Mouse (Mus musculus) urinary bladder, adult 18-20 months (tissue): ENCODE measurements at regions not wholly inside any gene's neighbourhood (a gene's known extent, or its start where the extent isn't known, plus 50 kb on each side); places are given as distances from the start of the nearest gene placed in this dataset.

ENCODE experiments used
- DNase-seq, 2 experiments: peaks; one replicate each; pipeline ENCODE4 v3.0.0; 2022; ENCODE audit warnings: low spot score in 2 of 2, mixed read lengths in 2 of 2

DNA sequence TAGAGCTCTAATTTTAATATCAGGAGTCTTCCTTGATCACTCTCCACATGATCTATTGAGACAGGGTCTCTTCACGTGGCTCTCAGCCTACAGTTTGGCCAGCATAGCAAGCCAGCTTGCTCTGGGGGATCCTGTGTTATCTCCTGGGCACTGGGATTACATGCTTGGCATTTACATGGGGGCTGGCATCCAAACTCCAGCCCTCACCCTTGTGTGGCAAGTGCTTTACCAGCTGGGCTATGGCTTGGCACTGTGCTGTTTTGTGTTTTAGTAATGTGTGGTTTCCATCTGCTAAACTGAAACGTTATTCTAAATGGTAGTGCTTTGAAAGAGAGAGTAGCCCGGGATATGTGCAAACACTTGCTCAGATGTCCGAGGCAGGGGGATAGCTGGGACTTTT lies 251.5 kb upstream of the Hnrnpa3 start:
- DNase-seq: no peak

DNA sequence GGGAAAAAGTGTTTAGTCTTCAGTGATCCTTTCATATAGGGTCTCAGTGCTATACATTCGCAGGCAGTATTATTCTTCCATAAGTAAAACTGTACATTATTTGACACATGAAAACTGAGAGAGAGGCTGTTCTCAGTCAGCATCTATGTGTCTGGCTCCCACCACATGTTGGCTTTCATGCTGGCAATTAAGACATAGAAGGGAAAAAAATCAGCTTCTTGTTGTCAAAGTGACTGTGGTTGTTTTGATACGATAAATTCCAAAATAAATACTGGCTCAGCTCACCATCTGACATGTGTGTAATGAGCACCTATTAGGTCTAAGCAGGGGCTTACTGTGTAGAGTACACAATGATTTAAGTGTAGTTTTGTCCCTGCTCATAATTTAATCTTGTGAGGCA lies 251.0 kb upstream of the Hnrnpa3 start:
- DNase-seq: no peak

DNA sequence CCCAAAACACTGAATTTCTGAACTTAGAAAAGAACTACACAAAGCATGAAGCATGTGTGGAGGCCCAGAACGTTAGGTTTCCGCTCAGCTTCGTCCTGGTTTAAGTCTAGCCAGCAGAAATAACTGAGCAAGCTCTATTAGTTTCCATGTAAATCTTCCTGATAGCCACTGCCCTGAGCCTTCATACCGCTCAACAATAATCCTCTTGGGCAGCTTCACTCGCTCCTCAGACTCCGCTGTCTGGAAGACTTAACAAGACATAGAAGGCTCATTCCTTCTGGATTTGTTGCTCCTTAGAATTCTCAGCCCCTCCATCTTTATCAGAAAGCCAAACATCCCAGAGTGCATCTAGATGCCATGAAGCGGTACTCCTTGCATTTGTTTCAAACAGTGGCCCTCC lies 249.3 kb upstream of the Hnrnpa3 start:
- DNase-seq: no peak

DNA sequence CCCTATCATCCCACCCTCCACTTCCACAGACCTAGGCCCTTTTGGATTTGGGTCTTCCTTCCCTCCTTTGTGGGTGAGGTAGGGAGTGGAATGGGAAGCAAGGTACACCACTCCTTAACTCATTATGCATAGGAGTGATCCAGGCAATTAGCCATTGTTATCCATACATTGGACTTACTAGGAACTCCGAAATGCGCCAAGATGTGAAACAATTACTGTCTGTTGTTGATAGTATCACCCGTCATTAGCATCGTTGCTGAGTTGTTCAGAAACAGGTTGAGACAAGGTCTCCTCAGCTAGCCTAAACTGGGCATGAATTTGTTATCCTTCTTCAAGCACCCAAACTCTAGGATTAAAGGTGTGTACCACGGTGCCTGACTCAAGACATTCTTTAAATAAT lies 246.3 kb upstream of the Hnrnpa3 start:
- DNase-seq: no peak

DNA sequence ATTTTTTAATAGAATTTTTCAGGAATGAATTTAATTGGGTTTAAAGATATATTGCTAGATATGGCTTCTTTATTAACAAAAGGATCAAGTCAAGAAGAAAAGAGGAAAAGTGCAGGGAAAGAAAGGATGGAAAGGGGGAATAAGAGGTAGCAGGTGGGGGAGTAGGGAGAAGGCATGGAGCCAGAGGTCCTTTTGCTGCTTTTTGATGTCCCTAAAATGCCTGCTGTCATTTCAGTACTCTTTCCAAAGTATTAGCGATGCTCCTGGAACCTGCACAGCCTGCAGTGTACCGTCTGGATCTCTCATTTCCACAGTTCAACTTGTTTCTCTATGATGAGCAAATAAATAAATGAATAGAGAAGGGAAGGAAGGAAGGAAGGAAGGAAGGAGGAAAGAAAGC lies 240.4 kb upstream of the Hnrnpa3 start:
- DNase-seq: no peak

DNA sequence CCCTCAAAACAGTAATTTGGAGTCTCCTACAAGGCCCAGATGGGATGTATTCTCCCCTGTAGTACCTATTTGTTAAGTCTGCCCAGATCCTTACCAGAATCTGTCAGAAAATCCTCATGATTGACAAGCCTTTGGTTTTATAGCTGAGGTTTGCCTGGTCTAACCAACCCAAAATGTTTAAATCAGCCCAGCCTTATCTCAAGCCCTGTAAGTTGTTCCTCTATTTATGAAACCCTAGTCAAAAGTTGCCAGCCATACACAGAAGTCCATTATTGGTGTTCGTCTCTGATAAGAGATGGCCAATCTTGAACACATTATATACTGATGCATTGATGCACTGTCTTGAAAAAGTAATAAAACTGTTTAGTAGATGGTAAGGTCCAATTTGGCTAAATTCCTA lies 239.9 kb upstream of the Hnrnpa3 start:
- no peak for DNase-seq

DNA sequence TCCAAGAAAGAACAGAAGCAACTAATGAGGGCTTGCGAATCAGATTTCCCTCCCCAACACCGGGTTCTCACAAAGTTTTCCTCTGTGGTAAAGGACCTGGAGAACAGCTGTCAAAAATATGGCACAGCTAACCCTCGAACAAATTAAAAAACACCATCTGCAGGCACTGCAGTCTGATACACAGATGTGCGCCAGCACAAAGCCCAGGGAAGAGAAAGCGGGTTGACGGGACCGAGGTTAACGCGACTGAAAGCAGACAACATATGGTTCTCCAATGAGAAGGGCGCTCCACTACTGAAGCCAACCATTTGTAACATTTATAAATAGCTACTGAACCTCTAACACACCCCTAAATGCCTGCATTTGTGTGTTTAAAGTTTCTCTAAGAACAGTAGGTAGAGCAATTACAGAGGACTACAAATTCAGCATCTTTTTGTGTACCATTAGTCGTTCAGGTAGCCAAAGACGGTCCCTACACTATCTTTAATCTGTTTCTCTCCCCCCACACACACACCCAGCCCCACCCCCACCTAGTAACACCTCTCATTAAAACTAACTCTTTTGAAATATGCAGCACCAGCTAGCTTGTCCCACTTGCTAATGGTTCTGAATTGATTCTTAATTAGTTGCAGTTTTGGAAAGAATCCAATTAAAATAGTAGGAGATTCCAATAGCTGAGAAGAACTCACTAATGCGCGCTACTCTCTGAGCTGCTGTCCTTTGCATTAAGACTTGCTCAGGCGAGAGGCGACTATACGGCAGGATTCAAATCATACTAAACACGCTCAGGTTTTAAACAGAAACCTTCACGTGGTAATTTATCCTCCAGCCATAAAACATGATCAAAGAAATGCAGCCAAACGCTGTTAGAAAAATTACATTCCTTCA lies 236.0 kb upstream of the Hnrnpa3 start:
- no peak for DNase-seq

DNA sequence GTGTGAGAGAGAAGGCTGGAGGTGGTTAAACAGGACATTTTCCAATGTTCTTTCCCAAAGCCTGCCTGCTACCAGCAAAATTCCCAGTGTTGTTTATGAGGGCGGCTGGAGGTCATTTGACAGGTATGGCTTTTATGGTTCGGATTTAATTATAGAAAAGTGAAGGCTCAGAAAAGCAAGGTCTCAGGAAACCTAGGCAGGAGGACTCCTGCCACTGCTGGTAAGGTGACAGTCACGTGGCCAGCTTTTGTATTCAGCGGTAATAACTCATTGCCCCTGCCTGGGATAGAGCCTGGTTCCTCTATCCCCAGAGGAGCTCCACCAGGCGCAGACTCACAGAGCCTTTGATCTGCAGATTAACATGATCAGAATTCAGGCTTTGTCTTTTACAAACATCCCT lies 235.2 kb upstream of the Hnrnpa3 start:
- no peak for DNase-seq

DNA sequence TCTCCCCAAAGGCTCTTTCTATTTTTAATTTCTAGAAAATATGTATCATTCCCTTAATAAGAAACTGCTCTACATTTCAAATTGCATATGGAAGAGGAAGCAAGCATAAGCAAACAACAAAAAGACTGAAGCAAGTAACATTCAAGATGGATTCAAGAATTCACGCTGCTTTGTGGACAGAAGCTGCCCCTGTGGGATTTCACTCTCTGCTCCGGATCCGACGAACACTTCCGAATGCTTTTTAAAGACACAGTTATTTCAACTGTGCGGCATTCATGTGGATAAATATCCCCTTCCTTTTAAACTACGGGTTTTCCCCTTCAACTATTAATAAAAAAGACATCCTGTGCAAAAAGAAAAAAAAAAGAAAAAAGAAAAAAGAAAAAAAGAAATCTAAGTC lies 234.7 kb upstream of the Hnrnpa3 start:
- DNase-seq: no peak

DNA sequence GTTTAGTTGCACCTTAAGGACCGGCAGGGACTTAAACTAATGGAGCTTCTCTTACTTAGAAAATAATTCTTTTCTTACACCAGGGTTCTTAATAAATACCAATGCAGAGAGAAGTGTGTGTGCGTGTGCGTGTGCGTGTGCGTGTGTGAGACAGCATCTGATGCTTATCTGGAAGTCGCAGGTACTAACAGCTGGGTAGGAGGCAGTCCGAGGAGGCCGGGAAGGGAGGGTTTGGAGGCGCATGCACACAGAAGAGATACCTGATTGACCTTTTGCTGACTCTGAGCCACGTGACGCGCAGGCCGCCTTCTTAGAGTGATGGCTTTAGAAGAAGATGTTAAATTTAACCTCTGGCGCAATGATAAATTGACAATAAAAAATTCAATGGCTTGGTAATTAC lies 234.2 kb upstream of the Hnrnpa3 start:
- no peak for DNase-seq

DNA sequence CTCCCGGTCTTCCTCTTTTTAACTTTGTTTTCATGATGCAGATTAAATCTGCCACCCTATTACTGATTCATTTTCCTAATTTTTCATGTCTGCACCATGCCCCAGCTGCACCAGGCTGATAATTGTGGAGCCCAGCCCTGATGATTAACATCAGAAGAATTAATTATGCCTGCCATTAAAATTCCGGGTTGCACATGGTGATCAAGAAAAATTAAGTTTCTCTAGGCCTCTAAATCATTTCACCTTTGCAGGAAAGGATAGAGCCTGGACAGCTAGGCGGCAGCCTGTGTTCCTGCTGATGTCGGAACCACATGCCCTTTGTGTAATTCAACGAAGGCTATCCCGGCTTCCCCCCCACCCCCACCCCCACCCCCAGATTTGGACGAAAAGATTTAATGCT lies 233.7 kb upstream of the Hnrnpa3 start:
- no peak for DNase-seq

DNA sequence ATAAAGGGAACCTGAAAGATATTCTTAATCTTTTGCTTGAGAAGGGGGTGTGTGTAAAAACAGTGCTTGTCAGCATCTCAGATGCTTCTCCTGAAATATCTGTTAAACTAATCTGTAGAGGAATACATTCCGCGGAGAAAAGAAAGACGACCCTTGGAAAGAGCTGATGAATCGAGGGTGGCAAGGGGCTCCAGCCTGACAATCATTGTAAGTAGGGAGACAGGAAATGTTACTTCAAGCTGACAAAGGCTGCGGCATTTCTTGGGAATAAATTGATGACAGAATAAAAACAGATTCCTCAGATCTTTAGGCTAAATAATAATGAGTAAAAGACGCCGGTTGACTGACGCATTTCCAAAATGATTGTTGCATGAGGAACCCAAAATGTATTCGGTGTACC lies 233.3 kb upstream of the Hnrnpa3 start:
- DNase-seq: no peak

DNA sequence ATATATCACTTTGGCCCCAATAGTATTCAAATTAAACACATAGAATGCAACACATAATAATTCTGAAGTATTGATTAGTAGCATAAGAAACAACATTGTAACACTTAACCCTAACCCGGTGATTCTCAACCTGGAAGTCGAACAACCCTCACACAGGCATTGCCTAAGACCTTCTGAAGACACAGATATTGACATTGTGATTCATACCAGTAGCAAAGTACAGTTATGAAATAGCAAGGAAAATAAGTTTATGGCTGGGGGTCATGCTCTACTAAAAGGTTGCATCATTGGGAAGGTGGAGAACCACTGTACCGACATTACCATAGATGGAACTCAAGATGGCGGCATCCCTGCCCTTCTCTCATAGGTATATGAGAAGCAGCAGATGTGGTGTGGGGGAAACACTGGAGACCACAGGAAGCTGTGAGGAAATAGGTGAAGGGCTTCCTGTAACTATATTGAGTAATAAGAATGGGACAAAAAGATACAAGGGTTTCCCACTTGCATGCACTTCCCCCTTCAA lies 231.1 kb upstream of the Hnrnpa3 start:
- no peak for DNase-seq

DNA sequence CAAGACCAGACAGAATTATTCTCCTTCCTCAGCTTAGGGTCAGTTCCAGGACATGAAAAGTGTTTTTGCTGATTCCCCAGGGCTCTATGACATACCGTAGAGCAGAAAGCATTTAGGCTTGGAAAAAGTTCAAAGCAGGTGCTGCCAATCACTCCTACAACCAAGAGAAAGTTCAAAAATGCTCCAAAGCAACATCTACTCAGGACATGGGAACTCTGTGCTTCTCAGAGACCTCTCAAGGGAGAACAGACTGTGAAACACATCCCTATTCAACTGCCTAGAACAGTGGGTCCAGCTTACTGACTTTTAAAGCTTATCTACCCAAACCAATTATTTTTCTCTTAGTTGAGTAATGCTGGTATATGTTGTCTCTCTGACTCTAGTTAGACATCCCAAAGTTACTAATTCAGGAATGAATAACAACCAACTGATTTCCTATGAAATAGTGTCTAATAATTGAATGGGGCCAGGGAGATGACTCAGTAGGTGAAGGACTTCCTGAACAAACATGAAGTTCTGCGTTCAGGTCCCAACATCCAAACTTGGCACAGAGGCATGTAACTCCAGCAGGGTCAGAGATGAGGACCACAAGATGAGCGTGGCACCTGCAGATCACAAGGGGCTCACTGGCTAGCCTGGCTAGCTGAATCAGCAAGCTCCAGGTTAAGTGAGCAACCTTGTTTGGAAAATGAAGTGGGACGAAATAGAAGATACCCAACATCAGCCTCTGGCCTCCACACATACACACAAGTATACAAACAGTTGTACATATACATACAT lies 228.7 kb upstream of the Hnrnpa3 start:
- no peak for DNase-seq

DNA sequence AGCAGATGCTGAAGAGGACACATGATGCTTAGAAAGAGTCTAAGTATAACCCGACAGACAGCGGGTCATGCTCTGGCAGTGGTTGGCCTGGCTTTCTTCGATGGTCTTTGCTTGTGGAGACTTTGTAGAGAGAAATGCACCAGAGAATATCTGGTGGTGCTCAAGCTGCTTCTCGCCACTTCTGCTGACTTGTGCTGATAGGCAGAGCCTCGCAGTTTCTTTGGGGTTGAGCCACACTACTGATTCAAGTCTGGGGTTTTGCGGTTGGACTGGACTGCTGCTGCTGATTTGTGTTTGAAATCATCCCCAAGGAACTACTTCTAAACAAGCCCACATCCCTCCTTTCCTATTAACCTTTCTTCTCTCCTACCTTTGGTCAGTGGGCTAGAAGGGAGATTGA lies 227.1 kb upstream of the Hnrnpa3 start:
- DNase-seq: no peak

DNA sequence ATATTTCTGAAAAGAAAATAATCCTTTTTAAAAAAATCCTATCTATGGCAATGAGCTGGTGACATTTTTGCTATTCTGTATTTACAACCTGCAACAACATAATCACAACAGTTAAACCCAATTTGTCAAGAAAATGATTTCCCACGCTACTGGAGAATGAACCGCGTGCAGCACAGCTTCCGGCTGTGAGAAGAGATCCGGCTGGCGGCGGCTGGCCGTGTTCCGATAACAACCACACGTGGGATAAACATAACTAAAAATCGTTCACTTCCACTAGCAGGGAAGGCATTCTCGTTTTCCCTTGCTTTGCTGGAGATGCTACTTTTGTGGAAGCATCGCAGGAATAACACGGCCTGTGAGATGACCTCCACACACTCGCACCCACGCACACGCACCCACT lies 224.5 kb upstream of the Hnrnpa3 start:
- no peak for DNase-seq

DNA sequence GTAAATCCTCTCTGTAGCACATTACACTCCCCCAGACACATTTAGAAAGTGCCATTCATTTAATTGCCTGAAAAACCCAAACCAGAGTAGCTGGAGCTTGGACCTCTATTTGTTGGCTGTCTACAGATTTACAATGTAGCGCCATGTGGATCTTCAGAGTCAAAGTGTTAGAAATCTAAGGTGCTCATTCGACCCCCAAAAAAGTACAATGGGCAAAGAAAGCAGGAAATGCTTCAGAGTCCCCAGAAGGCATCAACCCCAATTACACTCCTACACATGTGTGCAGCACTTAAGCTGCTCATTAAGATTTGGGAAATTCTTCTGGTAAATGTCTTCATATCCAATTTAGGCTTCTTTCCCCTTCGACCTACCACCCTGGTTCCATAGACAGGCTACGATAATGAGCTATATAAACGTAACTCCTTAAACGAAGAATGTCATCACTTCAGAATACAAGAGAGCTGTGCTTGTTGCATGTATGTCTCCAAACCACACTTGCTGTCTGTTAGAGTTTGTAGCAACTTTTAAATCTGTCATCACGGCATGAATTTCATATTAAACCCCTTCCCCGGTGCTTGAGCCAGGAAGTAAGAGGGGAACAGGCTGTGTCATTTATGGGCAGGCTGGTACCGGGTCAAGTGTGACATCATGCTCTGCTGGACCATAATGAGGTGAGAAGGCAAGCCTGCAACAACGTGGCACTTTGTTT lies 219.4 kb upstream of the Hnrnpa3 start:
- no peak for DNase-seq

DNA sequence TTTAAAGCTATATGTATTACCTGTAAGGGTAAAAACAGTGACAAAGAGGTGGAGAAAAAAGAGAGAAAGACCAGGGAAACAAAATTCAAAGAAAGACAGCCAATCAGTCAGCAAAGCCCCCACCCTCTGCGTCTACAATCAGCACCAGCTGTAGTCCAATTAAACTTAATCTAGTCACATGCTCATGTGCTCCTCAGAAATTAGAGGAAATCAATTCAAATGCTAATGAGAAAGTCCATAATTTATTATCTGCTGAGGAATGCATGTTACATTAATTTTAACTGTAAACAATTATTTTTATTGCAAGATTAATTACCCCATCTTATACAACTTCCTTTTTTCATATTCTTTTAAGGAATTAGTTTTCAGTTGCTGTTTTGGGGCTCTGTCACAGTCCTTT lies 216.4 kb upstream of the Hnrnpa3 start:
- DNase-seq: no peak

DNA sequence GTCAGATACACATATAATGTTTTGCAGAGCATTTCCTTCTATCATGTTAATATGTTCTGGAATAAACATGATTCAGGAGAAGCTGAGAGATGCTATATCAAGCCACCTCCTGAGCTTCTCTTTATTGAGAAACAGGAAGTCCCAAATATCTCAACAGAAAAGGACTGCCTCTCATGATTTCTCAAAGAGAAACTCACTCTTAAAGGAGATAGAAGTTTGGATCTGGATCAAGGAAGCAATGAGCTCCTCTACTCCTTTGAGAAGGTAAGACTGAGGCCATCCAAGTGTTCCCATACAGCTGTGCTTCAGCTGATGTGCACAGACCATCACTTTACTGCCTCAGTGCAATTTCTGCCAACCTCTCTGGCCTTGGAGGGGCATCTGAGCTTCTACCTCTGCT lies 213.9 kb upstream of the Hnrnpa3 start:
- DNase-seq: no peak

DNA sequence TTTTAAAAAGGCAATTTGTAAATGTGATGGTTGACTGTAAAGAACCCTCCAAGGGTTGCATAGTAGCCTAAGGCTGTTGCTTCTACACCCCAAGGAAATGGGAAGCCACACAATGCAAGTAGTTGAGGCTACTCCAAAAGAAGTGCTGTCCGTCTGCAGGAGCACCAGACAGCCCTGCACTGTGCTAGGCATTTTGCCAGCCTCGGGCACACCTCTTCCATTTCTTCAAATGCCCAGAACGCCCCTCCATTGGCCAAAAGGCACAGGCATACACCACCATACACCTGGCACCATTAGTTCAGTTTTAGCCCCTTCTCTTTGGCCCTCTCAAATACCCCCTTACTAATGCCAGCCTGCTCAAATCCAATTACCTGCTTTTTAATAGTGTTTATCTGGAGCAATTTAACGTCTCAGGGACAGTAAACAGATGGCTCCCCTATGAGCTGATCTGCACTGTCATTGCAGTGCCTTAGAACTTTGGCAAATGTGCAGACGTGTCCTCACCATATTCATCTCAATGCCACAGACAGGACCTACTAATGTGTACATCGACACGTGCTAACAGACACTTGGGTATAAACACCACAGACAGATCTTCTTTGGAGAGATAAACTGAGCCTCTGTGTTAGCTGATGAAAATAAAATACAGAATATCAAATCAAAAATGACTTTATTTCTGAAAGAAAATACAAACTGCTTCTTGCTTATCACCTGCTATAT lies 211.9 kb upstream of the Hnrnpa3 start:
- DNase-seq: no peak

DNA sequence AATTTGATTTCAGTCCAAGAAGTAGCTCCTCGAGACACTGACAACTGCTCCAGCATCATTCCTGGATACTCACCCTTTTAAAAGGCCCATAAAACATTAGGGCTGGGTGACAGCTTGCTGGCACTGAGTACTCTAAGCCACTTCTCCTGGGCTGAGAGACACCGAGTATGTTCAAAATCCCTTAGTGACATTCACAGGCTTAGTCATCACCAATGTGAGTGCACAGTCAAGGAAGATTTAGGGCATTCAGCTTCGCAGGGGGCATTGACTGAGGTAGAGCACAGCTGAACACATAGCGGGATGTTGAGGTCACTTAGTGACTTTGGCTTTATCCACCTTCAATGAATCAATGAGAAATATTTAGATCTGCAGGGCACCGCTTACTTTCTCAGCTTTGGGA lies 210.8 kb upstream of the Hnrnpa3 start:
- DNase-seq: no peak

DNA sequence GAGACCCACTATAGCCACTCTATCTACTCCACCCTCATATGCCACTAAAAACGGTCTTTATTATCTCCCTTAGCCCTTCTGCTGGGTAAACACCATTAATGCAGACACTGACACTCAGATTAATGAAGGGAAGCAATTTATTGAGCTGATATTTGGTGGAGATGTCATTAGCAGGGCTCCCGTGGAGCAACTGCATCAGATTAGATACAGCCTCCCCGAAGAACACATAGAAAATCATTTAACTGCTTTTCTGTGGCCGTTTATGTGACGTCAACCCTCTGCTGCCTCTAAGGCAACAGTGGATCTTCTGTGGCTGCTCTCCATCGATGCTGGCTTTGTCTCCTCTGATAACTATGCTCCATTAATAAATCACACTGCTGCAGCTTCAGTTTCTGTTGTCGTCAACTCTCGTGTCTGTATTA lies 207.2 kb upstream of the Hnrnpa3 start:
- no peak for DNase-seq
